ENCODE assay signal across 13 mouse cellular contexts in genomic region chr11:103173771-103174344, GRCm38 (mm10). TPM values are rescaled to one million over a fixed set of nuclear protein-coding genes. Genes with fewer than 3 reads are reported as not detected.
A peak's percentile ranks its signal among the peaks of the same experiment; 100 is the strongest.
DNase-seq lines count a peak whose midpoint lies in the region; TF ChIP-seq lines count a peak whose summit lies in the region.
"Had no signal": no experiment of that assay in that cellular context is flagged by ENCODE, and none has a peak within 500 bp of the region (broad histone marks: within the 10 kb centered on the region; RNA-seq: fewer than 3 reads in every experiment).

No protein-coding gene starts in this region.

- no peak for TF ChIP-seq POLR2A in kidney, adult 2 months (IDR thresholded peaks at IDR 0.05; ENCODE audit: low read depth, low read length)
- TF ChIP-seq POLR2A in spleen, adult 2 months (IDR thresholded peaks at IDR 0.05; ENCODE audit: low read depth, low read length): no peak
- no peak for TF ChIP-seq POLR2A in cortical plate, adult 2 months (IDR thresholded peaks at IDR 0.05; ENCODE audit: extremely low read depth, insufficient read depth, low read length)

- peaks cover 37% of the 10 kb centered on the region for H3K4me1 ChIP-seq in kidney, adult 2 months (ENCODE audit: control insufficient read depth, insufficient read depth, low read length)
- H3K4me1 ChIP-seq in spleen, adult 2 months (ENCODE audit: control insufficient read depth, insufficient read depth, insufficient read length): peaks cover 33% of the 10 kb centered on the region
- peaks cover 14% of the 10 kb centered on the region for H3K4me1 ChIP-seq in cortical plate, adult 2 months (ENCODE audit: control insufficient read depth, insufficient read depth, low read length)

- peak; percentile 77 for DNase-seq in kidney, adult 2 months
- DNase-seq in kidney, postnatal 14 days: no peak
- no peak for DNase-seq in spleen, adult 2 months (ENCODE audit: low read depth in 1 of 2, low spot score in 2 of 2)
- DNase-seq in spleen, adult 12 weeks (ENCODE audit: low spot score): no peak
- peak; percentile 62 for DNase-seq in thymus, postnatal 25 days
- DNase-seq in urinary bladder, postnatal 4 days (ENCODE audit: low spot score in 2 of 2): no peak
- DNase-seq in ovary, postnatal 14 days (ENCODE audit: low spot score): no peak
- DNase-seq: cerebellum, postnatal 25 days; heart, postnatal 4 days had no signal

- H3K36me3 ChIP-seq in kidney, adult 2 months (ENCODE audit: control insufficient read depth, insufficient read depth, low read length): no peaks in the 10 kb centered on the region
- H3K36me3 ChIP-seq in spleen, adult 2 months (ENCODE audit: control insufficient read depth, insufficient read depth, low read length): 0 out of 2 replicates have a peak, but pooled peaks cover 3% of the 10 kb centered on the region
- H3K36me3 ChIP-seq: limb, embryonic 15.5 days; midbrain, embryonic 15.5 days had no signal

- TF ChIP-seq CTCF in kidney, adult 2 months (conservative IDR thresholded peaks at IDR 0.05; ENCODE audit: insufficient read depth, insufficient read length, low read depth, low read length): no peak
- TF ChIP-seq CTCF in spleen, adult 2 months (IDR thresholded peaks at IDR 0.05; ENCODE audit: extremely low read depth, insufficient read depth, insufficient read length, insufficient replicate concordance): no peak
- TF ChIP-seq CTCF in cortical plate, adult 2 months (IDR thresholded peaks at IDR 0.05; ENCODE audit: extremely low read depth, insufficient read depth, low read length): no peak

- no peaks in the 10 kb centered on the region for H3K27me3 ChIP-seq in kidney, adult 2 months (replicated peaks; ENCODE audit: control insufficient read depth, insufficient read depth, low read length)
- no peaks in the 10 kb centered on the region for H3K27me3 ChIP-seq in spleen, adult 2 months (ENCODE audit: control insufficient read depth, insufficient read depth, low read length)
- H3K27me3 ChIP-seq: midbrain, embryonic 15.5 days had no signal

- WGBS in kidney, adult 2 months: 78% methylated on average over 11 of the region's 11 CpGs
- WGBS in spleen, adult 2 months: 40% methylated on average over 11 of the region's 11 CpGs

- peak overlapping the region; percentile 90 for H3K27ac ChIP-seq in kidney, adult 2 months (ENCODE audit: insufficient read depth, low read depth, low read length)
- H3K27ac ChIP-seq in spleen, adult 2 months (ENCODE audit: insufficient read depth, low read length): peak overlapping the region; percentile 99
- no peak overlapping the region for H3K27ac ChIP-seq in cortical plate, adult 2 months (ENCODE audit: insufficient read depth, low read length)
- H3K27ac ChIP-seq: limb, embryonic 15.5 days; midbrain, embryonic 15.5 days had no signal

- H3K4me3 ChIP-seq in kidney, adult 2 months (ENCODE audit: insufficient read depth, low read depth, low read length): no peak overlapping the region
- peak overlapping the region; percentile 47 for H3K4me3 ChIP-seq in spleen, adult 2 months (ENCODE audit: extremely low read depth, insufficient read depth, insufficient read length)
- 0 out of 2 replicates have a peak overlapping the region, but pooled peaks have one; percentile 3 for H3K4me3 ChIP-seq in cortical plate, adult 2 months (ENCODE audit: insufficient read depth, low read length)
- H3K4me3 ChIP-seq: erythroblast, embryonic 14.5 days; limb, embryonic 15.5 days; midbrain, embryonic 15.5 days had no signal

RNA-seq across cellular contexts. Expression of gene Fmnl1, which starts 3.0 kb away (rescaled TPM):
- polyA plus RNA-seq in kidney, adult 2 months (2012; rRNA removed): 32.7 and 35.5 TPM in 2 replicates
- polyA plus RNA-seq in spleen, adult 2 months (2012; rRNA removed): 137 and 147 TPM in 2 replicates
- 125 and 133 TPM in 2 replicates for polyA plus RNA-seq in cortical plate, adult 2 months (2012; rRNA removed)

RNA-seq across cellular contexts. Expression of gene 1700023F06Rik, which starts 34.5 kb away (rescaled TPM):
- polyA plus RNA-seq in kidney, adult 2 months (2012; rRNA removed): 0.09 and 0.22 TPM in 2 replicates
- not detected in 2 replicates for polyA plus RNA-seq in spleen, adult 2 months (2012; rRNA removed)
- 4.2 and 6.4 TPM in 2 replicates for polyA plus RNA-seq in cortical plate, adult 2 months (2012; rRNA removed)
- polyA plus RNA-seq: erythroblast, embryonic 14.5 days had no signal

RNA-seq across cellular contexts. Expression of gene Hexim2, which starts 41.6 kb away (rescaled TPM):
- polyA plus RNA-seq in kidney, adult 2 months (2012; rRNA removed): 3.8 and 4.0 TPM in 2 replicates
- 2.3 and 3.0 TPM in 2 replicates for polyA plus RNA-seq in spleen, adult 2 months (2012; rRNA removed)
- polyA plus RNA-seq in cortical plate, adult 2 months (2012; rRNA removed): 10.7 and 11.9 TPM in 2 replicates

RNA-seq across cellular contexts. Expression of gene Spata32, which starts 44.4 kb away (rescaled TPM):
- not detected in 2 replicates for polyA plus RNA-seq in kidney, adult 2 months (2012; rRNA removed)
- not detected in 2 replicates for polyA plus RNA-seq in spleen, adult 2 months (2012; rRNA removed)
- polyA plus RNA-seq in cortical plate, adult 2 months (2012; rRNA removed): 2.5 and 2.9 TPM in 2 replicates
- polyA plus RNA-seq: erythroblast, embryonic 14.5 days; limb, embryonic 15.5 days had no signal

RNA-seq across cellular contexts. Expression of gene Hexim1, which starts 57.8 kb away (rescaled TPM):
- polyA plus RNA-seq in kidney, adult 2 months (2012; rRNA removed): 24.9 and 26.4 TPM in 2 replicates
- polyA plus RNA-seq in spleen, adult 2 months (2012; rRNA removed): 10.3 and 11.2 TPM in 2 replicates
- 22.6 and 22.9 TPM in 2 replicates for polyA plus RNA-seq in cortical plate, adult 2 months (2012; rRNA removed)

Comparison
In these comparisons a context has a peak if more than half of its experiments do, and no peak if none do; other contexts are left out.
1. DNase-seq: peak in kidney, adult 2 months (single experiment) and thymus, postnatal 25 days (single experiment); none in kidney, postnatal 14 days (single experiment), spleen, adult 2 months (0 of 2), spleen, adult 12 weeks (single experiment), urinary bladder, postnatal 4 days (0 of 2) and ovary, postnatal 14 days (single experiment).